Mouse (Mus musculus): ENCODE results near the gene Magi1. TPM values are rescaled to one million over a fixed set of nuclear protein-coding genes. Genes with fewer than 3 reads are reported as not detected.

Gene Magi1
- total and polyA plus RNA-seq, 2 experiments, result 4.9 to 17.7 TPM

- WGBS, result 71% methylated on average over 4 of the region's 4 CpGs
- peaks cover 14% of the 10 kb centered on the region for H3K4me1 ChIP-seq (ENCODE audit: control insufficient read depth, insufficient read depth, low read length)
- TF ChIP-seq POLR2A (IDR thresholded peaks at IDR 0.05; ENCODE audit: extremely low read depth, insufficient read depth, low read length), result no peak
- TF ChIP-seq CTCF (IDR thresholded peaks at IDR 0.05; ENCODE audit: low read depth, low read length), result no peak
- no peaks in the 10 kb centered on the region for H3K27me3 ChIP-seq (ENCODE audit: control insufficient read depth, insufficient read depth, low read length)
- H3K36me3 ChIP-seq (ENCODE audit: control insufficient read depth, insufficient read depth, low read length), result no peaks in the 10 kb centered on the region
- no peak overlapping the region for H3K4me3 ChIP-seq (ENCODE audit: insufficient read depth, low read depth, low read length)
- peak overlapping the region; percentile 52 for H3K27ac ChIP-seq (replicated peaks; ENCODE audit: insufficient read depth, low read depth, low read length)
- no peak overlapping the region for H3K9ac ChIP-seq (ENCODE audit: low read depth, low read length)
- H3K79me2 ChIP-seq (ENCODE audit: control insufficient read depth, insufficient read depth, low read length), result peaks cover 27% of the 10 kb centered on the region
- DNase-seq (ENCODE audit: extremely low read depth, low read depth, low spot score), result no peak
Observed at GRCm38 (mm10) chr6:93935793-93936192, 347.9 kb downstream of the Magi1 start.

GRCm38 (mm10) chr6:93934700-93935099, 349.0 kb downstream of the Magi1 start:
- Histone ChIP-seq H3K79me2 (ENCODE audit: control insufficient read depth, insufficient read depth, low read length) (peaks cover 23% of the 10 kb centered on the region), H3K27ac (replicated peaks; ENCODE audit: insufficient read depth, low read depth, low read length) (0 out of 2 replicates have a peak overlapping the region, but pooled peaks have one; percentile 28), H3K4me3 (ENCODE audit: insufficient read depth, low read depth, low read length) (no peak overlapping the region), H3K36me3 (ENCODE audit: control insufficient read depth, insufficient read depth, low read length) (no peaks in the 10 kb centered on the region), H3K4me1 (ENCODE audit: control insufficient read depth, insufficient read depth, low read length) (peaks cover 14% of the 10 kb centered on the region), H3K9ac (ENCODE audit: low read depth, low read length) (no peak overlapping the region), H3K27me3 (ENCODE audit: control insufficient read depth, insufficient read depth, low read length) (no peaks in the 10 kb centered on the region)
- WGBS, result 34% methylated on average over 2 of the region's 2 CpGs
- TF ChIP-seq POLR2A (IDR thresholded peaks at IDR 0.05; ENCODE audit: extremely low read depth, insufficient read depth, low read length) (no peak), CTCF (IDR thresholded peaks at IDR 0.05; ENCODE audit: low read depth, low read length) (no peak)
- DNase-seq (ENCODE audit: extremely low read depth, low read depth, low spot score), result peak; percentile 62

- no peak overlapping the region for H3K9ac ChIP-seq (ENCODE audit: low read depth, low read length)
- no peak for TF ChIP-seq CTCF (IDR thresholded peaks at IDR 0.05; ENCODE audit: low read depth, low read length)
- TF ChIP-seq POLR2A (IDR thresholded peaks at IDR 0.05; ENCODE audit: extremely low read depth, insufficient read depth, low read length), result no peak
- no peaks in the 10 kb centered on the region for H3K27me3 ChIP-seq (ENCODE audit: control insufficient read depth, insufficient read depth, low read length)
- DNase-seq (ENCODE audit: extremely low read depth, low read depth, low spot score), result no peak
- WGBS, result 98% methylated on average over 2 of the region's 2 CpGs
- no peak overlapping the region for H3K27ac ChIP-seq (replicated peaks; ENCODE audit: insufficient read depth, low read depth, low read length)
- no peaks in the 10 kb centered on the region for H3K4me1 ChIP-seq (ENCODE audit: control insufficient read depth, insufficient read depth, low read length)
- no peak overlapping the region for H3K4me3 ChIP-seq (ENCODE audit: insufficient read depth, low read depth, low read length)
- H3K79me2 ChIP-seq (ENCODE audit: control insufficient read depth, insufficient read depth, low read length), result peaks cover 12% of the 10 kb centered on the region; the same call in 1 of the 2 replicates
- no peaks in the 10 kb centered on the region for H3K36me3 ChIP-seq (ENCODE audit: control insufficient read depth, insufficient read depth, low read length)
Observed at GRCm38 (mm10) chr6:93924568-93924967, 359.1 kb downstream of the Magi1 start.

GRCm38 (mm10) chr6:93923972-93924371, 359.7 kb downstream of the Magi1 start:
- Histone ChIP-seq H3K36me3 (ENCODE audit: control insufficient read depth, insufficient read depth, low read length) (no peaks in the 10 kb centered on the region), H3K27ac (replicated peaks; ENCODE audit: insufficient read depth, low read depth, low read length) (no peak overlapping the region), H3K4me3 (ENCODE audit: insufficient read depth, low read depth, low read length) (no peak overlapping the region), H3K9ac (ENCODE audit: low read depth, low read length) (no peak overlapping the region), H3K27me3 (ENCODE audit: control insufficient read depth, insufficient read depth, low read length) (no peaks in the 10 kb centered on the region), H3K4me1 (ENCODE audit: control insufficient read depth, insufficient read depth, low read length) (no peaks in the 10 kb centered on the region), H3K79me2 (ENCODE audit: control insufficient read depth, insufficient read depth, low read length) (peaks cover 12% of the 10 kb centered on the region; the same call in 1 of the 2 replicates)
- WGBS, result 96% methylated on average over 3 of the region's 3 CpGs
- DNase-seq (ENCODE audit: extremely low read depth, low read depth, low spot score), result no peak
- TF ChIP-seq CTCF (IDR thresholded peaks at IDR 0.05; ENCODE audit: low read depth, low read length) (no peak), POLR2A (IDR thresholded peaks at IDR 0.05; ENCODE audit: extremely low read depth, insufficient read depth, low read length) (no peak)

GRCm38 (mm10) chr6:93923351-93923750, 360.4 kb downstream of the Magi1 start:
- Histone ChIP-seq H3K4me3 (ENCODE audit: insufficient read depth, low read depth, low read length) (no peak overlapping the region), H3K27ac (replicated peaks; ENCODE audit: insufficient read depth, low read depth, low read length) (no peak overlapping the region), H3K27me3 (ENCODE audit: control insufficient read depth, insufficient read depth, low read length) (no peaks in the 10 kb centered on the region), H3K79me2 (ENCODE audit: control insufficient read depth, insufficient read depth, low read length) (peaks cover 12% of the 10 kb centered on the region; the same call in 1 of the 2 replicates), H3K4me1 (ENCODE audit: control insufficient read depth, insufficient read depth, low read length) (no peaks in the 10 kb centered on the region), H3K9ac (ENCODE audit: low read depth, low read length) (no peak overlapping the region), H3K36me3 (ENCODE audit: control insufficient read depth, insufficient read depth, low read length) (no peaks in the 10 kb centered on the region)
- no peak for TF ChIP-seq CTCF (IDR thresholded peaks at IDR 0.05; ENCODE audit: low read depth, low read length)
- TF ChIP-seq POLR2A (IDR thresholded peaks at IDR 0.05; ENCODE audit: extremely low read depth, insufficient read depth, low read length), result no peak
- WGBS, result 94% methylated on average over 5 of the region's 5 CpGs
- DNase-seq (ENCODE audit: extremely low read depth, low read depth, low spot score), result no peak

- 88% methylated on average over 7 of the region's 7 CpGs for WGBS
- H3K27ac ChIP-seq (replicated peaks; ENCODE audit: insufficient read depth, low read depth, low read length), result no peak overlapping the region
- H3K27me3 ChIP-seq (ENCODE audit: control insufficient read depth, insufficient read depth, low read length), result no peaks in the 10 kb centered on the region
- no peak overlapping the region for H3K4me3 ChIP-seq (ENCODE audit: insufficient read depth, low read depth, low read length)
- peaks cover 12% of the 10 kb centered on the region; the same call in 1 of the 2 replicates for H3K79me2 ChIP-seq (ENCODE audit: control insufficient read depth, insufficient read depth, low read length)
- TF ChIP-seq CTCF (IDR thresholded peaks at IDR 0.05; ENCODE audit: low read depth, low read length) (no peak), POLR2A (IDR thresholded peaks at IDR 0.05; ENCODE audit: extremely low read depth, insufficient read depth, low read length) (no peak)
- no peak for DNase-seq (ENCODE audit: extremely low read depth, low read depth, low spot score)
- H3K36me3 ChIP-seq (ENCODE audit: control insufficient read depth, insufficient read depth, low read length), result no peaks in the 10 kb centered on the region
- H3K9ac ChIP-seq (ENCODE audit: low read depth, low read length), result no peak overlapping the region
- H3K4me1 ChIP-seq (ENCODE audit: control insufficient read depth, insufficient read depth, low read length), result no peaks in the 10 kb centered on the region
Observed at GRCm38 (mm10) chr6:93922931-93923330, 360.8 kb downstream of the Magi1 start.
